Mouse (Mus musculus) spleen, adult 2 months (tissue): ENCODE measurements at regions not wholly inside any gene's neighbourhood (a gene's known extent, or its start where the extent isn't known, plus 50 kb on each side); places are given as distances from the start of the nearest gene placed in this dataset.

ENCODE experiments used
- CTCF ChIP-seq: fragments of 200-500 bp; IDR thresholded peaks from 2 replicates; pipeline ENCODE4 v1.5.1; 2011; ENCODE audit warnings: mild to moderate bottlenecking, inconsistent platforms; ENCODE audit not compliant: insufficient read depth, insufficient read length, insufficient replicate concordance; ENCODE audit errors: extremely low read depth
- POLR2A ChIP-seq: fragments of 200-500 bp; IDR thresholded peaks from 2 replicates; pipeline ENCODE4 v1.6.1; 2011; ENCODE audit warnings: low read depth, low read length, inconsistent platforms

- TF ChIP-seq CTCF, result no peak
- no peak for TF ChIP-seq POLR2A
These were observed 568.4 kb upstream of the Map3k7 start for GRCm38 (mm10) chr4:31395538-31395937.
